Mouse (Mus musculus) monocyte, adult 2 months (primary cell): ENCODE measurements at regions not wholly inside any gene's neighbourhood (a gene's known extent, or its start where the extent isn't known, plus 50 kb on each side); places are given as distances from the start of the nearest gene placed in this dataset.

Experiments
- DNase-seq, 2 experiments: peaks; one replicate each; pipeline ENCODE4 v3.0.0; 2022; ENCODE audit warnings: low spot score in 2 of 2, low read depth in 1 of 2

- DNase-seq = no peak
Measured at GRCm38 (mm10) chr5:132690784-132691183, 147.6 kb upstream of the Auts2 start.

- no peak for DNase-seq
Measured at GRCm38 (mm10) chr5:132675261-132675660, 132.1 kb upstream of the Auts2 start.

GRCm38 (mm10) chr5:132673599-132674305, 130.6 kb upstream of the Auts2 start:
- DNase-seq = no peak

GRCm38 (mm10) chr5:132671496-132671895, 128.4 kb upstream of the Auts2 start:
- no peak for DNase-seq

GRCm38 (mm10) chr5:132667316-132667715, 124.2 kb upstream of the Auts2 start:
- DNase-seq = no peak

GRCm38 (mm10) chr5:132661266-132661665, 118.1 kb upstream of the Auts2 start:
- no peak for DNase-seq

GRCm38 (mm10) chr5:132660036-132660435, 116.9 kb upstream of the Auts2 start:
- no peak for DNase-seq

- DNase-seq = no peak
Measured at GRCm38 (mm10) chr5:132654382-132654781, 111.2 kb upstream of the Auts2 start.

GRCm38 (mm10) chr5:132653694-132654300, 110.7 kb upstream of the Auts2 start:
- no peak for DNase-seq

GRCm38 (mm10) chr5:132652201-132652600, 109.1 kb upstream of the Auts2 start:
- no peak for DNase-seq

- no peak for DNase-seq
Measured at GRCm38 (mm10) chr5:132649771-132650170, 106.6 kb upstream of the Auts2 start.

GRCm38 (mm10) chr5:132648751-132649150, 105.6 kb upstream of the Auts2 start:
- DNase-seq = no peak

- DNase-seq = no peak
Measured at GRCm38 (mm10) chr5:132644646-132645172, 101.6 kb upstream of the Auts2 start.

- no peak for DNase-seq
Measured at GRCm38 (mm10) chr5:132643270-132643669, 100.1 kb upstream of the Auts2 start.

GRCm38 (mm10) chr5:132633198-132633884, 90.2 kb upstream of the Auts2 start:
- DNase-seq = no peak

GRCm38 (mm10) chr5:132621751-132622150, 78.6 kb upstream of the Auts2 start:
- no peak for DNase-seq

- DNase-seq = no peak
Measured at GRCm38 (mm10) chr5:132617241-132617640, 74.1 kb upstream of the Auts2 start.

GRCm38 (mm10) chr5:132609251-132609650, 66.1 kb upstream of the Auts2 start:
- DNase-seq = no peak

- DNase-seq = no peak
Measured at GRCm38 (mm10) chr5:132606216-132606615, 63.1 kb upstream of the Auts2 start.

- no peak for DNase-seq
Measured at GRCm38 (mm10) chr5:132594796-132595195, 51.7 kb upstream of the Auts2 start.
